Mouse (Mus musculus): ENCODE measurements around the gene Cript.

- no peak for TF ChIP-seq KAT2A (IDR thresholded peaks at IDR 0.05; ENCODE audit: insufficient replicate concordance, low read length)
- no peak for TF ChIP-seq HCFC1 (IDR thresholded peaks at IDR 0.05; ENCODE audit: low read depth, low read length)
- no peak for TF ChIP-seq BHLHE40 (IDR thresholded peaks at IDR 0.05; ENCODE audit: low read depth, low read length)
- no peak for TF ChIP-seq EP300 (IDR thresholded peaks at IDR 0.05; ENCODE audit: low read length)
- no peak for TF ChIP-seq ZC3H11A (IDR thresholded peaks at IDR 0.05; ENCODE audit: low read depth, low read length)
- TF ChIP-seq GABPA (IDR thresholded peaks at IDR 0.05; ENCODE audit: insufficient replicate concordance, low read depth, low read length), result no peak
- no peak for TF ChIP-seq POLR2AphosphoS2 (IDR thresholded peaks at IDR 0.05; ENCODE audit: low read depth, low read length)
- no peak for TF ChIP-seq NRF1 (IDR thresholded peaks at IDR 0.05; ENCODE audit: low read depth, low read length)
These were observed 43.6 kb downstream of the Cript start for GRCm38 (mm10) chr17:87068997-87069396.
